Mouse (Mus musculus) liver, embryonic 14.5 days (tissue): ENCODE data around the gene Rnf2. TPM values are rescaled to one million over a fixed set of nuclear protein-coding genes. Genes with fewer than 3 reads are reported as not detected.

Experiments used
- ATAC-seq: fragments of 200-750 bp; cut with Nextera tagmentation; 2 replicates; pipeline ENCODE4 v1.8.0; 2017; ENCODE audit warnings: moderate number of reproducible peaks, mild to moderate bottlenecking, moderate library complexity; ENCODE audit not compliant: insufficient read depth
- DNase-seq, 3 experiments: peaks; one replicate each; pipeline ENCODE4 v3.0.0-alpha.2; 2012 to 2013; ENCODE audit warnings: low read depth in 3 of 3, low spot score in 3 of 3
- H3K27ac ChIP-seq: fragments of 300-500 bp; sonication (generic); 2 replicates; pipeline ENCODE4 v1.5.1; 2014; ENCODE audit warnings: moderate library complexity, mild to moderate bottlenecking, control low read depth, inconsistent platforms
- H3K27me3 ChIP-seq: fragments of 300-500 bp; sonication (generic); 2 replicates; pipeline ENCODE4 v1.6.1; 2014; ENCODE audit warnings: mild to moderate bottlenecking, low read length, moderate library complexity; ENCODE audit not compliant: control insufficient read depth, insufficient read depth
- H3K36me3 ChIP-seq: fragments of 300-500 bp; sonication (generic); replicated peaks from 2 replicates; pipeline ENCODE4 v1.6.1; 2014; ENCODE audit warnings: low read depth; ENCODE audit not compliant: control insufficient read depth, insufficient read depth
- H3K4me1 ChIP-seq, 2 experiments: fragments of 200-500 bp in 1 of 2; fragments of 300-500 bp in 1 of 2; sonication (generic) in 1 of 2; replicated peaks; 2 replicates each; pipeline ENCODE4 v1.6.1; 2012 to 2014; ENCODE audit warnings: antibody characterized with exemption in 1 of 2, inconsistent platforms in 1 of 2, low read length in 1 of 2; ENCODE audit not compliant: control insufficient read depth in 2 of 2, insufficient read depth in 2 of 2
- H3K4me2 ChIP-seq: fragments of 300-500 bp; sonication (generic); 2 replicates; pipeline ENCODE4 v1.6.1; 2014; ENCODE audit warnings: low read depth, mild to moderate bottlenecking, control low read depth, moderate library complexity
- H3K4me3 ChIP-seq, 2 experiments: fragments of 200-500 bp in 1 of 2; fragments of 300-500 bp in 1 of 2; sonication (generic) in 1 of 2; 2 replicates each; pipeline ENCODE4 v1.5.1; 2012 to 2014; ENCODE audit warnings: low read depth in 2 of 2, low read length in 2 of 2, mild to moderate bottlenecking in 2 of 2, control low read depth in 1 of 2, inconsistent platforms in 1 of 2, moderate library complexity in 1 of 2; ENCODE audit not compliant: insufficient read depth in 1 of 2
- H3K9ac ChIP-seq: fragments of 300-500 bp; sonication (generic); replicated peaks from 2 replicates; pipeline ENCODE4 v1.6.1; 2014; ENCODE audit warnings: mild to moderate bottlenecking, control low read depth, moderate library complexity
- H3K9me3 ChIP-seq: fragments of 300-500 bp; sonication (generic); 2 replicates; pipeline ENCODE4 v1.6.1; 2016; ENCODE audit warnings: low read length, mixed read lengths; ENCODE audit not compliant: control insufficient read depth
- CTCF ChIP-seq: IDR thresholded peaks from 2 replicates; pipeline ENCODE4 v1.5.1; 2016; ENCODE audit warnings: antibody characterized with exemption, low read depth, control low read depth
- EP300 ChIP-seq: IDR thresholded peaks from 2 replicates; pipeline ENCODE4 v1.6.1; 2016; ENCODE audit warnings: antibody characterized with exemption, low read depth
- WGBS: fragments of 180-500 bp; shearing (Covaris S2); extraction: QIAGEN DNeasy Blood & Tissue Kit; methylation state at CpG from one replicate; pipeline ENCODE4 v1.1.7; 2014; ENCODE audit not compliant: insufficient replicate concordance; 5-methylcytosine and 5-hydroxymethylcytosine counted together
- polyA plus RNA-seq, 2 experiments: library from polyadenylated mRNA; depleted of rRNA in 1 of 2; stranded (reverse) in 1 of 2; unstranded in 1 of 2; fragments of >200 nt; fragmentation: Nextera tagmentation in 1 of 2; extraction: Ambion mirVana in 1 of 2; gene quantifications; 2 replicates each; pipeline versions ENCODE4 v1.2.1 to v1.2.3; 2012 to 2014

Rnf2 gene
- polyA plus RNA-seq, 2 experiments, result 16.0 to 18.6 TPM

DNA sequence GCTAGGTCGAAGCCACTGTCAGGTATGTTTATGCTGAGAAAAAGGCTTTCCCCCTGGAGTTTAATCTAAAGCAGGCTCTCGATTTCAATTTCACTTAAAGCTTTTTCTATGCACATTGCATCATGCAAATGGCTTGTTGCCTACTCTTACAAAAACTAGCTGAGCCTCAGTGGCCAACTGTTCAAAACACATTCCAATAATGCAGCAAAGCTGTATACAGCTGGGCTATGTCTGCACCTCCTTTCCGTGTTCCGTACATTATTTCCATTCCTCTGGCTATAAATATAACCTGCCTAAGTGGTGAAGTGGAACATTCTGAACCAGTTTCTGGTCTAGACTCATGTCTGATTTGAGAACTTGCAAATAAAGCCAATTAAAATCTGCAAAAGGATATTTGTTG, 13.4 kb upstream of the Rnf2 start:
- TF ChIP-seq CTCF (no peak), EP300 (no peak)
- Histone ChIP-seq H3K36me3 (no peaks in the 10 kb centered on the region), H3K9me3 (no peaks in the 10 kb centered on the region), H3K27me3 (no peaks in the 10 kb centered on the region), H3K27ac (no peak overlapping the region), H3K4me2 (no peak overlapping the region), H3K4me3 (no peak overlapping the region), H3K9ac (no peak overlapping the region), H3K4me1 (no peaks in the 10 kb centered on the region)
- ATAC-seq, result no peak
- DNase-seq, result no peak
- 69% methylated on average over 4 of the region's 4 CpGs for WGBS

- Histone ChIP-seq H3K4me3 (no peak overlapping the region), H3K36me3 (no peaks in the 10 kb centered on the region), H3K4me2 (no peak overlapping the region), H3K9ac (no peak overlapping the region), H3K27ac (no peak overlapping the region), H3K9me3 (no peaks in the 10 kb centered on the region), H3K4me1 (no peaks in the 10 kb centered on the region), H3K27me3 (no peaks in the 10 kb centered on the region)
- ATAC-seq, result no peak
- TF ChIP-seq CTCF, result no peak
- no peak for TF ChIP-seq EP300
- no peak for DNase-seq
- WGBS, result 48% methylated on average over 4 of the region's 4 CpGs
Measured at GRCm38 (mm10) chr1:151510811-151511210, 10.1 kb upstream of the Rnf2 start.

GRCm38 (mm10) chr1:151499815-151500501, 797 bp downstream of the Rnf2 start:
- peak in 2 of 3 experiments; percentile 5 to 17 for DNase-seq
- H3K9ac ChIP-seq, result peak overlapping the region; percentile 95
- WGBS, result 1% methylated on average over 56 of the region's 59 CpGs
- peak overlapping the region; percentile 94 for H3K4me2 ChIP-seq
- H3K36me3 ChIP-seq, result no peaks in the 10 kb centered on the region
- peak; percentile 68 for ATAC-seq
- TF ChIP-seq CTCF (no peak; the same call in 1 of the 2 replicates), EP300 (no peak)
- H3K4me1 ChIP-seq, result peaks cover 9% of the 10 kb centered on the region in 2 experiments
- H3K4me3 ChIP-seq, result peak overlapping the region; percentile 92 to 93
- H3K27ac ChIP-seq, result peak overlapping the region; percentile 67
- no peaks in the 10 kb centered on the region for H3K27me3 ChIP-seq
- H3K9me3 ChIP-seq, result no peaks in the 10 kb centered on the region

- DNase-seq, result no peak
- Histone ChIP-seq H3K4me3 (no peak overlapping the region), H3K9ac (no peak overlapping the region), H3K36me3 (no peaks in the 10 kb centered on the region), H3K4me1 (peaks cover 14 to 17% of the 10 kb centered on the region in 2 experiments), H3K27me3 (no peaks in the 10 kb centered on the region), H3K27ac (no peak overlapping the region), H3K4me2 (0 out of 2 replicates have a peak overlapping the region, but pooled peaks have one; percentile 42), H3K9me3 (no peaks in the 10 kb centered on the region)
- TF ChIP-seq CTCF (no peak), EP300 (no peak)
- 67% methylated on average over 3 of the region's 3 CpGs for WGBS
- no peak for ATAC-seq
Measured at GRCm38 (mm10) chr1:151498381-151498780, 2.4 kb downstream of the Rnf2 start.

DNA sequence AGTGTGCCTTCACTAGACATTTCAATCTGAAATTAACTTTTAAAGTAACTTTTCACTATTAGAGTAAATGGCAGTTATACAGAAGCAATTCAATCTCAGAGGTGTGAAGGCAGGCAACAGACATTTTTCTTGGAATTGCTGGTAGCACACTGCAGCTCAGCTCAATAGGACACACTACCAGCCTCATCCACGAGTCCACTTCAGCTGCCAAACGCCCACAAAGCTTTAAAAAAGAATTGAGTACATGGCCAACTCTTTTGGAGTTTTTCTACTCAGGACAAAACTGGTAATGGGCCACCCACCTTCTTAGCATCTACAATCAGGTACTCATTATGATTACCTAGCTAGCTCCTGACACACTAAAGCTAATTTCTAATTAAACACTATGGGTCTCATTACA, 2.8 kb downstream of the Rnf2 start:
- Histone ChIP-seq H3K9ac (no peak overlapping the region), H3K4me2 (no peak overlapping the region), H3K9me3 (no peaks in the 10 kb centered on the region), H3K36me3 (no peaks in the 10 kb centered on the region), H3K4me1 (peaks cover 14 to 17% of the 10 kb centered on the region in 2 experiments), H3K4me3 (no peak overlapping the region), H3K27ac (no peak overlapping the region), H3K27me3 (no peaks in the 10 kb centered on the region)
- ATAC-seq (no peak), DNase-seq (no peak)
- 62% methylated on average over 2 of the region's 2 CpGs for WGBS
- TF ChIP-seq EP300, result no peak
- TF ChIP-seq CTCF, result no peak
